Mouse (Mus musculus) heart, postnatal 0 days (tissue): ENCODE results near the gene Prkag2. TPM values are rescaled to one million over a fixed set of nuclear protein-coding genes. Genes with fewer than 3 reads are reported as not detected.
"Not testable (repeated sequence)": the region's sequence is repeated elsewhere in the genome, so short reads cannot be mapped to it uniquely, and the experiment has no call there.

Experiments
- ATAC-seq: fragments of 200-750 bp; cut with Nextera tagmentation; 2 replicates; pipeline ENCODE4 v1.8.0; 2017; ENCODE audit warnings: low read depth, moderate number of reproducible peaks, moderate library complexity; ENCODE audit not compliant: insufficient read depth
- DNase-seq: peaks from one replicate; pipeline ENCODE4 v3.0.0-alpha.2; 2016; ENCODE audit warnings: low spot score
- H3K27ac ChIP-seq: fragments of 300-500 bp; sonication (generic); 2 replicates; pipeline ENCODE4 v1.5.1; 2014; ENCODE audit warnings: low read depth, mild to moderate bottlenecking
- H3K27me3 ChIP-seq: fragments of 300-500 bp; sonication (generic); 2 replicates; pipeline ENCODE4 v1.6.1; 2014; ENCODE audit warnings: low read length, mixed read lengths; ENCODE audit not compliant: control insufficient read depth, insufficient read depth
- H3K36me3 ChIP-seq: fragments of 300-500 bp; sonication (generic); replicated peaks from 2 replicates; pipeline ENCODE4 v1.6.1; 2014; ENCODE audit warnings: low read length, mixed read lengths; ENCODE audit not compliant: control insufficient read depth, insufficient read depth
- H3K4me1 ChIP-seq: fragments of 300-500 bp; sonication (generic); 2 replicates; pipeline ENCODE4 v1.6.1; 2014; ENCODE audit warnings: antibody characterized with exemption; ENCODE audit not compliant: control insufficient read depth, insufficient read depth
- H3K4me2 ChIP-seq: fragments of 300-500 bp; sonication (generic); 2 replicates; pipeline ENCODE4 v1.6.1; 2014; ENCODE audit warnings: low read depth, mild to moderate bottlenecking, low read length, moderate library complexity
- H3K4me3 ChIP-seq: fragments of 300-500 bp; sonication (generic); 2 replicates; pipeline ENCODE4 v1.5.1; 2014; ENCODE audit warnings: low read depth, low read length
- H3K9ac ChIP-seq: fragments of 300-500 bp; sonication (generic); replicated peaks from 2 replicates; pipeline ENCODE4 v1.6.1; 2014; ENCODE audit warnings: low read depth, low read length, mixed read lengths
- H3K9me3 ChIP-seq: fragments of 300-500 bp; sonication (generic); replicated peaks from 2 replicates; pipeline ENCODE4 v1.6.1; 2016; ENCODE audit warnings: low read length; ENCODE audit not compliant: control insufficient read depth
- CTCF ChIP-seq: IDR thresholded peaks from 2 replicates; pipeline ENCODE4 v1.5.1; 2016; ENCODE audit warnings: antibody characterized with exemption, control low read depth, low read depth
- EP300 ChIP-seq: IDR thresholded peaks from 2 replicates; pipeline ENCODE4 v1.6.1; 2016; ENCODE audit warnings: antibody characterized with exemption, low read depth
- WGBS: fragments of 180-500 bp; shearing (Covaris S2); extraction: QIAGEN DNeasy Blood & Tissue Kit; methylation state at CpG from one replicate; pipeline ENCODE4 v1.1.7; 2014; 5-methylcytosine and 5-hydroxymethylcytosine counted together
- polyA plus RNA-seq: library from polyadenylated mRNA; unstranded; fragments of >200 nt; fragmentation: Nextera tagmentation; extraction: Ambion mirVana; gene quantifications from 2 replicates; pipeline ENCODE4 v1.2.1, GENCODE M21; 2015
- total RNA-seq: library from RNA; depleted of rRNA; stranded (reverse); fragments of >200 nt; gene quantifications from 2 replicates; pipeline ENCODE4 v1.2.3, GENCODE M21; 2014; ENCODE audit warnings: low replicate concordance

Prkag2 gene
- total and polyA plus RNA-seq, 2 experiments from 2014 or later: 62.9 to 121 TPM

DNA sequence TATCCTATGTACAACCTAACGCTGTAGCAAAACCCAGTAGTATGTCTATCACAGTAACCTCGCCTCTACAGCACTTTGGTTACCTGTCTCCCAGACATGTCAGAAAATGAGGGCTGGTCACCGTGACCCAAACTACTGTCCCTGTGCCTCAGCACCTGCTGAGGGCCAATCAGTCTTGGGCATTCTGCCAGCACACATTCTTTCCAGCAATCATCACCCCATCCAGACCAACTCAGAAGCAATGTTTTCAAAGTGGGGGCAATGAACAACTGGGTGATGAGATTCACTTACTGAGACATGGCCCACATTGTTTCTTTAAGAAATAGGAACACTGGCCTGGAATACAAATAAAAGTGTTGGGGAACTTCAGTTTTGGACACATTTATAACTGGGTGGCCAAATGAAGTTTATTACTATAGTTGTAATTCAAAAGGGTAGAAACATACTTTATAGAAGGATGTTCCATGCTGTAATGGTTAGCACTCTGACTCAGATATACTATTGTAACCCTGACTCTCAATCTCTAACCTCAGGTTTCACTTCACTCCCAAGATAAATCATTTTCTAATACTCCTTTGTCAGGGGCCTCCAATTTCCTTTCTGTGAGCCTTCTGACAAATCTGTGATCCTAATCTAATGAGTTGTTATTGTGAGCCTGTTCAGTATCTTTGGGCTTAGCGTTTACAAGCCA, 274.9 kb downstream of the Prkag2 start:
- Histone ChIP-seq H3K4me3 (no peak overlapping the region), H3K36me3 (no peaks in the 10 kb centered on the region), H3K27ac (peak overlapping the region; percentile 15; the same call in 1 of the 2 replicates), H3K9ac (no peak overlapping the region), H3K4me1 (peaks cover 44% of the 10 kb centered on the region), H3K9me3 (no peaks in the 10 kb centered on the region), H3K27me3 (no peaks in the 10 kb centered on the region), H3K4me2 (no peak overlapping the region)
- WGBS: 33% methylated on average over 4 of the region's 4 CpGs
- TF ChIP-seq CTCF (no peak), EP300 (no peak)
- DNase-seq (no peak), ATAC-seq (peak; percentile 41; the same call in 1 of the 2 replicates)

- Histone ChIP-seq H3K27me3 (no peaks in the 10 kb centered on the region), H3K4me2 (no peak overlapping the region), H3K36me3 (no peaks in the 10 kb centered on the region), H3K4me3 (no peak overlapping the region), H3K27ac (0 out of 2 replicates have a peak overlapping the region, but pooled peaks have one; percentile 48), H3K9me3 (no peaks in the 10 kb centered on the region), H3K9ac (peak overlapping the region; percentile 0; the same call in 1 of the 2 replicates), H3K4me1 (peaks cover 44% of the 10 kb centered on the region)
- DNase-seq (no peak), ATAC-seq (no peak)
- no peak for TF ChIP-seq CTCF
- TF ChIP-seq EP300: no peak
- WGBS: 61% methylated on average over 6 of the region's 6 CpGs
These were observed 276.5 kb downstream of the Prkag2 start for GRCm38 (mm10) chr5:24823864-24824405.

DNA sequence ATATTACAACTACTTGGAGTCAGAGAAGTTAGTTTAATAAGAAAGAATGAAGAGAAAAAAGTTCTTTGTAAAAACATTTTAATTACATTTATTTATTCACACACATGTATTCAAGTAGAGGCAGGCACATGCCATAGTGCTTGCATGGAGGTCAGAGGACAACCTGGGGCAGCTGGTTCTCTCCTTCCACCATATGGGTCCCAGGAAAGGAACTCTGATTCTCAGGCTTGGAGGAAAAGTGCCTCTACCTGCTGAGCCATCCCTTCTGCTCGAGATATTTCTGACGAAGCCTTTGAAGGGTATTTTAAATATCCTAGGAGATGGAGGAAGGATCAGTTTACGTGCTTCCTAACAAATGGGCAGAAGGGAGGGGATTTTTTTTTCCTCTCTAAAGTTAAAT, 277.7 kb downstream of the Prkag2 start:
- no peak for DNase-seq
- Histone ChIP-seq H3K27me3 (no peaks in the 10 kb centered on the region), H3K4me1 (peaks cover 42% of the 10 kb centered on the region), H3K36me3 (peaks cover under 1% of the 10 kb centered on the region; the same call in 1 of the 2 replicates), H3K9me3 (no peaks in the 10 kb centered on the region), H3K9ac (no peak overlapping the region), H3K4me2 (no peak overlapping the region), H3K4me3 (no peak overlapping the region), H3K27ac (no peak overlapping the region)
- no peak for ATAC-seq
- no peak for TF ChIP-seq EP300
- TF ChIP-seq CTCF: no peak
- 74% methylated on average over 3 of the region's 3 CpGs for WGBS

- H3K27me3 ChIP-seq, H3K4me3 ChIP-seq, H3K9me3 ChIP-seq, H3K9ac ChIP-seq, H3K27ac ChIP-seq, DNase-seq, H3K36me3 ChIP-seq, ATAC-seq, H3K4me2 ChIP-seq: not testable (repeated sequence)
- H3K4me1 ChIP-seq: peaks cover 38% of the 10 kb centered on the region
- 73% methylated on average over 3 of the region's 3 CpGs for WGBS
These were observed 278.2 kb downstream of the Prkag2 start for GRCm38 (mm10) chr5:24822231-24822630.

DNA sequence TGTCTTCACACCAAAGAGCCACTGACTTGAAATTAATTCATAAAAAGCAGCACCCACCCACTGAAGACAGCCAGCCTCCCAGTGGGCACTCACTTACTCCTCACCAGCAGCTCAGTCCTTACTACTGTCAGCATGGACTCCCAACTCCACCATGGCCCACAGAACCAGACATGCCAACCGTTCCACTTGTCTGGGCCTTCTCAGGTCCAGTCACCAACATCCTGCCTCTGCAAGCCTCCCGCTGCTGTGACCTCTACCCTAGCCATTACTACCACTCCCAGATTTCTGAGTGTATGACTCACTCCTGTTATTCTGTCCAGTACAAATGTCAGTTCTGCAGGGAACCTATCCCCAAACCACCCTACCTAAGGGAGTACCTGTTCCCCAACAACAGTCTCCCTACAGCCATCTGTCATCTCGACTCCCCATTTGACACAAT, 279.0 kb downstream of the Prkag2 start:
- H3K9ac ChIP-seq: no peak overlapping the region

More for the DNA sequence above, 279.0 kb downstream of the Prkag2 start:
- ATAC-seq (peak; percentile 36; the same call in 1 of the 2 replicates), DNase-seq (no peak)
- no peaks in the 10 kb centered on the region for H3K9me3 ChIP-seq
- peaks cover 31% of the 10 kb centered on the region for H3K4me1 ChIP-seq
- H3K27me3 ChIP-seq: no peaks in the 10 kb centered on the region
- TF ChIP-seq CTCF: no peak
- no peak for TF ChIP-seq EP300
- no peak overlapping the region for H3K4me3 ChIP-seq
- WGBS: 26% methylated on average over 3 of the region's 3 CpGs
- peak overlapping the region; percentile 62 for H3K27ac ChIP-seq
- peaks cover 14% of the 10 kb centered on the region for H3K36me3 ChIP-seq
- H3K4me2 ChIP-seq: no peak overlapping the region
